Mouse (Mus musculus) midbrain, embryonic 16.5 days (tissue): ENCODE results near the gene Dbh. TPM values are rescaled to one million over a fixed set of nuclear protein-coding genes. Genes with fewer than 3 reads are reported as not detected.

ENCODE experiments used
- ATAC-seq: fragments of 200-750 bp; cut with Nextera tagmentation; 2 replicates; pipeline ENCODE4 v1.8.0; 2017; ENCODE audit warnings: moderate TSS enrichment
- H3K27ac ChIP-seq: fragments of 300-500 bp; sonication (generic); 2 replicates; pipeline ENCODE4 v1.5.1; 2014; ENCODE audit warnings: mild to moderate bottlenecking, low read length, mixed read lengths
- H3K27me3 ChIP-seq: fragments of 300-500 bp; sonication (generic); 2 replicates; pipeline ENCODE4 v1.6.1; 2014; ENCODE audit warnings: low read depth, low read length, mixed read lengths; ENCODE audit not compliant: control insufficient read depth, insufficient read depth
- H3K36me3 ChIP-seq: fragments of 300-500 bp; sonication (generic); 2 replicates; pipeline ENCODE4 v1.6.1; 2014; ENCODE audit warnings: mild to moderate bottlenecking, low read length, moderate library complexity, mixed read lengths; ENCODE audit not compliant: control insufficient read depth, insufficient read depth
- H3K4me1 ChIP-seq: fragments of 300-500 bp; sonication (generic); 2 replicates; pipeline ENCODE4 v1.6.1; 2014; ENCODE audit warnings: mild to moderate bottlenecking, low read length, mixed read lengths; ENCODE audit not compliant: control insufficient read depth, insufficient read depth
- H3K4me2 ChIP-seq: fragments of 300-500 bp; sonication (generic); 2 replicates; pipeline ENCODE4 v1.6.1; 2014; ENCODE audit warnings: mild to moderate bottlenecking, low read length, mixed read lengths
- H3K4me3 ChIP-seq: fragments of 300-500 bp; sonication (generic); 2 replicates; pipeline ENCODE4 v1.5.1; 2014; ENCODE audit warnings: low read depth, mild to moderate bottlenecking, low read length, moderate library complexity, mixed read lengths
- H3K9ac ChIP-seq: fragments of 300-500 bp; sonication (generic); 2 replicates; pipeline ENCODE4 v1.6.1; 2014; ENCODE audit warnings: low read depth, low read length, mixed read lengths
- H3K9me3 ChIP-seq: fragments of 300-500 bp; sonication (generic); replicated peaks from 2 replicates; pipeline ENCODE4 v1.6.1; 2014; ENCODE audit warnings: mild to moderate bottlenecking, low read length, mixed read lengths; ENCODE audit not compliant: control insufficient read depth, poor library complexity, severe bottlenecking
- WGBS: fragments of 180-500 bp; shearing (Covaris S2); extraction: QIAGEN DNeasy Blood & Tissue Kit; methylation state at CpG from one replicate; pipeline ENCODE4 v1.1.7; 2014; 5-methylcytosine and 5-hydroxymethylcytosine counted together
- polyA plus RNA-seq: library from polyadenylated mRNA; unstranded; fragments of >200 nt; fragmentation: Nextera tagmentation; extraction: Ambion mirVana; gene quantifications from 2 replicates; pipeline ENCODE4 v1.2.1, GENCODE M21; 2015

Gene Dbh
- polyA plus RNA-seq, 1 experiment from 2014 or later = 0.88 TPM

DNA sequence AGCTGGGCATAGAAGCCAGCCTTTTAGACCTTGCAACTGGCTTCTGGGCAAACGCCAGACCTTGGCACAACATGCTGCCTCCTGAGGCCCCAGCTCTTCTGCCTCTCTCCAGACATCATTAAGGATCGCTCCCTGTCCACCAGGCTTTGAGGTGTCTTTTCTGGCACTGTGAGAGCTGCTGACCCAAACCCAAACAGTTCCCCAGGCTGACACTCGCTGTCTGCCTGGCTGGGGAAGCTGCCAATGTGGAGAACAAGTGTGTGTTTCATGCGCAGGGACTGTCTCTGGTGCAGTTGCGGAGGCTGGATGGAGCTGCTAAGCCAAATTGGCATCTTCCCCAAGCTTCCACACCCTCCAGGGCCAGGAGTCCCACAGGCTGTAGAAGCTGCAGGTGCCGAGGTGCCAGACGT, 58.0 kb downstream of the Dbh start:
- ATAC-seq = no peak
- WGBS = 76% methylated on average over 7 of the region's 7 CpGs
- H3K4me2 ChIP-seq = no peak overlapping the region
- H3K9me3 ChIP-seq = no peaks in the 10 kb centered on the region
- H3K4me3 ChIP-seq = no peak overlapping the region
- no peaks in the 10 kb centered on the region for H3K4me1 ChIP-seq
- H3K27ac ChIP-seq = no peak overlapping the region
- H3K36me3 ChIP-seq = no peaks in the 10 kb centered on the region
- no peaks in the 10 kb centered on the region for H3K27me3 ChIP-seq
- no peak overlapping the region for H3K9ac ChIP-seq

GRCm38 (mm10) chr2:27226572-27226971, 61.5 kb downstream of the Dbh start:
- H3K4me2 ChIP-seq = no peak overlapping the region
- H3K27me3 ChIP-seq = no peaks in the 10 kb centered on the region
- no peaks in the 10 kb centered on the region for H3K9me3 ChIP-seq
- H3K36me3 ChIP-seq = no peaks in the 10 kb centered on the region
- ATAC-seq = no peak
- no peak overlapping the region for H3K27ac ChIP-seq
- H3K4me3 ChIP-seq = no peak overlapping the region
- H3K9ac ChIP-seq = no peak overlapping the region
- 66% methylated on average over 7 of the region's 7 CpGs for WGBS
- H3K4me1 ChIP-seq = no peaks in the 10 kb centered on the region

DNA sequence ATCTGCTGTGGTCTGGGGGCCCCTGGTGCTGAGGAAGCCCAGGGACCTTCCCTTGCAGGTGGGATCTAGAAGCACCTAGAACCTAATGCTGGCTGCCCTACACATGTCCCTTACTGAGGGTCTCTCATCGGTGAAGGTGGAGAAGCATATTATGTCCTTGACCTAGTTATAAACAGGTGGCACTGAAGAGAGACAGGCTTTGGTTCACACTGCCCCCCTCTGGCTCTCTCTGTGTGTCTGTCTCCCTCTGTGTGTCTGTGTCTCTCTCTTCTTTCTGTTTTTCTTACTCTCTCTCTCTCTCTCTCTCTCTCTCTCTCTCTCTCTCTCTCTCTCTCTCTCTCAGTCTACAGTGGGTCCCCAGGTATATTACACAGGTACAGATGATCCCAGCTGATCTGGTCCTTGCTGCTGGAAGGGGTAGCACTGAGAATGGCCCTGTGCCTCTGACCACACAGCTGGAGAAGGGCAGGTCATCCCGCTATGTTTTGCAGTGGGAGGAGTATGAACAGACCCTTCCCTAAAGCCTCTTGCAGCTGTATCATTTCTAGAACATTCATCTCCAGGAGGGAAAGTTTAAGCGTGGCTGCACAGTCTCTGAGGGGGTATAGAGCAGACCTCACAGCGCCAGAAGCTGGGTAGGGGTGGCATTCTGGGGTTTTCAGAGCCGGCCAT, 63.9 kb downstream of the Dbh start:
- 83% methylated on average over 5 of the region's 5 CpGs for WGBS
- Histone ChIP-seq H3K4me3 (no peak overlapping the region), H3K36me3 (no peaks in the 10 kb centered on the region), H3K4me2 (no peak overlapping the region), H3K27me3 (no peaks in the 10 kb centered on the region), H3K9ac (no peak overlapping the region), H3K27ac (no peak overlapping the region), H3K9me3 (no peaks in the 10 kb centered on the region), H3K4me1 (no peaks in the 10 kb centered on the region)
- no peak for ATAC-seq

DNA sequence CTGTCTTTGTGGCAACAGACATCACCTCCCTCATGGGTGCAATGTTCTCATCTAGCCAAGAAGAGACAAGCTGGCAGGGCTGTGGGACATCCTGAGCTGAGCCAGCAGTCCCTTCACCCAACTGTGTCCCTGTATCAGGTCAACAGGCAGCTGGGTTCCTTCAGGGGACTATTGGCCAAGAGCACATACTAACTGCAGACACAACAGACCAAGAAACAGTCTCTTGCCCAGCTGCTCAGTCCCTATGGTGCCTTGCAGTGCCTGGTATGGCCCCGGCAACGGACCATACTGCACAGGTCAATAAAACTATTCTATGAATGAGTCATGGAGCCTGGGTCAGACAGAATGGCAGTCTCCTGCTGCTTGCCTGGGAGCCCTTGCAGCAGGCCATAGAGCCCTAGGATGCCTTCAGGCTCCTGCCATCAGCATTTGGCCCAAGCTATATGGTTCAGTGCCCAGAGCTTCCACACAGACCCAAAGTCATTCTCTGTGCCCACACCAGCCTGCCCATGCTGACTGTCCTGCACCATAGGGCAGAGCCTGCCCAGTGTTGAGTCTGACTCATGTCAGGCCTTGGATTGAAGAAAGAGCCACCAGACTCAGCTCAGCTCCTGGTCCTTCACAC, 64.6 kb downstream of the Dbh start:
- Histone ChIP-seq H3K9me3 (no peaks in the 10 kb centered on the region), H3K4me2 (no peak overlapping the region), H3K27me3 (no peaks in the 10 kb centered on the region), H3K27ac (no peak overlapping the region), H3K4me3 (no peak overlapping the region), H3K36me3 (no peaks in the 10 kb centered on the region), H3K9ac (no peak overlapping the region), H3K4me1 (no peaks in the 10 kb centered on the region)
- no peak for ATAC-seq
- WGBS = 98% methylated on average over 2 of the region's 2 CpGs

DNA sequence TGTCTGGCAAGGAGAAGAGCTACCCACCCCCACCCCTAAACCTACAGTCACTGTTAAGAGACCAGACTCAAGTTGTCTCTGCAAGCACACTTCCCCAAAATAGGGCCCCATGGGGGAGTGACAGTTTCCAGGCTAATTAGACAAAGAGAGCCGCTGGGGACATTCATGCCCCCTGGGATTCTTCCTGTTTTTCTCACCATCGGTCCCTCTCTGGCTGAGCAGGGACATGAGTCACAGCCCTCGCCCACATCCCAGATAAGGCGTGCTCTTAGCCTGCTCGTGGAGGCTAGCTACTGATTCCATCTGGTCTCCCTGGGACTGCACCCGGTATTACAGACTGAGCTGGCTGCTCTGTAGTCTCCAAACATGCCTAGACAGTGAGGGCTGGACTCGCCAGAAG, 67.3 kb downstream of the Dbh start:
- Histone ChIP-seq H3K27ac (no peak overlapping the region), H3K36me3 (no peaks in the 10 kb centered on the region), H3K4me3 (no peak overlapping the region), H3K9ac (no peak overlapping the region), H3K27me3 (no peaks in the 10 kb centered on the region), H3K4me2 (no peak overlapping the region), H3K9me3 (no peaks in the 10 kb centered on the region), H3K4me1 (no peaks in the 10 kb centered on the region)
- ATAC-seq = no peak
- 35% methylated on average over 7 of the region's 7 CpGs for WGBS

Other genes with a start within 250 kb of the Dbh start
- gene Surf2, start 248.9 kb upstream of the Dbh start, polyA plus RNA-seq = 58.6 and 59.2 TPM in 2 replicates
- 90.1 and 97.5 TPM in 2 replicates for gene Surf1, start 248.7 kb upstream of the Dbh start, polyA plus RNA-seq
- 99.9 and 103 TPM in 2 replicates for gene Surf4, start 231.3 kb upstream of the Dbh start, polyA plus RNA-seq
- gene Stkld1, start 231.2 kb upstream of the Dbh start, polyA plus RNA-seq = 0.38 and 0.41 TPM in 2 replicates
- gene Rexo4, start 200.8 kb upstream of the Dbh start, polyA plus RNA-seq = 35.8 and 36.4 TPM in 2 replicates
- not detected in 2 replicates for gene Adamts13, start 191.8 kb upstream of the Dbh start, polyA plus RNA-seq
- gene Cacfd1, start 155.3 kb upstream of the Dbh start, polyA plus RNA-seq = 103 and 116 TPM in 2 replicates
- 9.8 and 12.8 TPM in 2 replicates for gene Slc2a6, start 137.2 kb upstream of the Dbh start, polyA plus RNA-seq
- 0.24 TPM in 1 of 2 replicates, not detected in the other for gene Mymk, start 93.1 kb upstream of the Dbh start, polyA plus RNA-seq
- 10.6 and 10.8 TPM in 2 replicates for gene Adamtsl2, start 85.9 kb upstream of the Dbh start, polyA plus RNA-seq
- 5.0 and 8.1 TPM in 2 replicates for gene Fam163b, start 22.7 kb upstream of the Dbh start, polyA plus RNA-seq
- gene Sardh, start 83.1 kb downstream of the Dbh start, polyA plus RNA-seq = 4.8 and 5.1 TPM in 2 replicates